Mouse (Mus musculus): ENCODE data around the gene Cttnbp2nl. TPM values are rescaled to one million over a fixed set of nuclear protein-coding genes. Genes with fewer than 3 reads are reported as not detected.

The Cttnbp2nl gene
- total RNA-seq, 4 experiments from 2014 or later, result 24.7 to 42.3 (median 34.1) TPM

GRCm38 (mm10) chr3:104965991-104966554 is 86.9 kb downstream of the Cttnbp2nl start:
- DNase-seq (ENCODE audit: low spot score in 2 of 2), result no peak

DNA sequence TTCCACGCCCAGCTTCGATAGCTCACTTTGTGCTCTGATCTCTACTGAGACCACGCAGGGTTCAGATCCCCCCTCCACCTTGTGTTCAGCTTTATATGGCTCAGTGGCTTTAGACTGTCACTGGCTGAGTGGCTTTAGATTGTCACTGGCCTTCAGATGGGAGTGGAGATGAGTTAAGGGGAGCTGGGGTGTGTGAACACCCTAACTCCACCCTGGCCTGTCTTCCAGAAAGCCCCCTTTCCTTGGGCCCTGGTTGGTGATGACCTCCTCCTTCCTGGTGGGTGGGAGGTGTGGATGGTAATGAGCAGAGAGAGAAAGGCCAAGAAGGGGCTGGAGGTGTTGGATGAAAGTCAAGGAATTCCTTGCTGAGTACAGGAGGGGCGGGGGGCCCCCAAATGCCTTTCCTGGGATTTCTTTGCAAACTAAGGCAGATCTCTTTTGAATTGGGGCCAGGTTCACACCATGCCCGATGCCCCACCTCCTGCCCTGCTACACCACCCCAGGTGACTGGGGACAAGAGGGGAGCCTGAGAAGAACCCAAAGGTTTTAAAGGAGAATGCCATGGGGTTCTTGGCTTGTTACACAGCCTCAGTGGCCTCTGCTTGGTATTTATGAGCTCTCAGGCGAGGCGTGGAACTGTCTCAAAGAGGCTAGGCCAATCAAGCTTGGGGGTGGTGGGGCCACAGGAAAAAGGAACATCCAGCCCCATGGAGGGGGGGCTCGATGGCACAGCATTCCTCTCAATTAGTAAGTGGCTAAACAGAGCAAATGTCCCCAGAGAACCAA is 87.7 kb downstream of the Cttnbp2nl start:
- no peak for DNase-seq (ENCODE audit: low spot score in 2 of 2)

GRCm38 (mm10) chr3:104963331-104964276 is 89.3 kb downstream of the Cttnbp2nl start:
- DNase-seq (ENCODE audit: low spot score in 2 of 2), result no peak

GRCm38 (mm10) chr3:104962866-104963265 is 90.1 kb downstream of the Cttnbp2nl start:
- DNase-seq (ENCODE audit: low spot score in 2 of 2), result no peak

DNA sequence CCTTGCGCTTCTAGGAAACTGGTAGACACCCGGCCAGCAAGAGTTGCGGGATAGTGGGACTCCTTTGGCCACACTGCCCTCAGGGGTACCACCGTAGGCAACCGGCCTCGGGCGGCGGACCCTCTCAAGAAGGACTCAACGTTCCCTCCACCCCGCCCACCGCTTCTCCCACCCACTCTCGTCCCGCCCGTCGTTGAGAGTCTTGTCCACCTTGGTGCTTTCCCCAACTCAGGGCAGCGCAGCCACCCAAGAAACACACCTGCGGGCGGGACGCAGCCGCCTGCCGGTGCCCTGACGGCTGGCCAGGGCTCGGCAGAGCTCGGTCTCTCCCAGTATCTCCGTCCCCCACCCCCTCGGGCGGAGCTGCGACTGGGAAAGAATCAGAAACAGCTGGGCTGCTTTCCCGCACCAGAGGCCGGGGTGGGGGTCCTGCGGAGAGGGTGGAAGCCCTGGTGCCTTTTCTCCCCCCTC is 90.8 kb downstream of the Cttnbp2nl start:
- DNase-seq (ENCODE audit: low spot score in 2 of 2), result no peak

DNA sequence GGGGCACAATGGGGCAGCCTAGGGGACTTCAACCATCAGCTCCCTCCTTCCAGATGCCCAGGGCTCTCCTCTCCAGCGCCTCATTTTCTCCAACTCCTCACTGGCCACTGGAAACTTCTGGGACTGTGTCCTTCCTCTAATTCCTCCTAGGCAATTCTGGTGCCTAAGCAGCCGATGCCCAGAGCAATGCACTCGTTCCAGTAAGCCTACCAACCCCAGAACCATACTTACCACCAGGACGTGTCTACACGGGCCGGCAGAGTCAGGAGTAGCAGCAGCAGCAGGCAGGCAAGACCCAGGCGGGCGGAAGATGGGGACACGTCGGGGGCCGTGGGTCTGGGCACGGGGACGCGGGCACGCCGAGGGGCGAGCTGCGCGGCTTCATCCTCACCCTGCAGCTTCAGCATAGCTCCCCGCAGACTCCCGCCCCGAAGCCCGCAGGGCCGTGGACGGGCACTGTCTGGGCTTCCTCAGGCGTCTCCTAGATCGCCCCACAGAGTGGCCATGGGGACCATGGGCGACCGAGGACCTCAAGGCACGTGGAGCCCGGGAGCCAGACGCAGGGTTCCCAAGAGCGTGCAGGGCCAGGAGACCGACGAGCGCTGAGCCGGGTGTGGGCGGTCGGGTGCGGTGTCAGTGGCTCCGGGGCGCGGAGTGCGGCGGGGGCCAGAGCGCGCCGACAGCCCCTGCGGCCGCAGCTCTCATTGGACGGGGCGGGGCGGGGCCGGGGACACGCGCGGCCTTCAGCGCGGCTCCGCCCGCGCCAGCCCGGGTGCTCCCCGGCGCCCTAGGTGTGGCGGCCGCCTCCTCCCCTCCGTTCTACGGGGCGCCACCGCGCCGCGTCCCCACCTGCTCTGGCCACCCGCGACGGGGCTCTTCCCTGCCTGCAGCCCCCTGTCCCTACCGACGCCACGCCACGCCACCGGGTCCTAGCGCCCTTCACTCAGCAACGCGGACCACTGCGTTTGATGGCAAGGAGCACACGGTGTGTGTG is 91.6 kb downstream of the Cttnbp2nl start, which contains the start of gene Wnt2b:
Gene Wnt2b, minus strand, starts transcription at position 856 of the 994 bp plus-strand sequence.
- DNase-seq (ENCODE audit: low spot score in 2 of 2), result no peak

DNA sequence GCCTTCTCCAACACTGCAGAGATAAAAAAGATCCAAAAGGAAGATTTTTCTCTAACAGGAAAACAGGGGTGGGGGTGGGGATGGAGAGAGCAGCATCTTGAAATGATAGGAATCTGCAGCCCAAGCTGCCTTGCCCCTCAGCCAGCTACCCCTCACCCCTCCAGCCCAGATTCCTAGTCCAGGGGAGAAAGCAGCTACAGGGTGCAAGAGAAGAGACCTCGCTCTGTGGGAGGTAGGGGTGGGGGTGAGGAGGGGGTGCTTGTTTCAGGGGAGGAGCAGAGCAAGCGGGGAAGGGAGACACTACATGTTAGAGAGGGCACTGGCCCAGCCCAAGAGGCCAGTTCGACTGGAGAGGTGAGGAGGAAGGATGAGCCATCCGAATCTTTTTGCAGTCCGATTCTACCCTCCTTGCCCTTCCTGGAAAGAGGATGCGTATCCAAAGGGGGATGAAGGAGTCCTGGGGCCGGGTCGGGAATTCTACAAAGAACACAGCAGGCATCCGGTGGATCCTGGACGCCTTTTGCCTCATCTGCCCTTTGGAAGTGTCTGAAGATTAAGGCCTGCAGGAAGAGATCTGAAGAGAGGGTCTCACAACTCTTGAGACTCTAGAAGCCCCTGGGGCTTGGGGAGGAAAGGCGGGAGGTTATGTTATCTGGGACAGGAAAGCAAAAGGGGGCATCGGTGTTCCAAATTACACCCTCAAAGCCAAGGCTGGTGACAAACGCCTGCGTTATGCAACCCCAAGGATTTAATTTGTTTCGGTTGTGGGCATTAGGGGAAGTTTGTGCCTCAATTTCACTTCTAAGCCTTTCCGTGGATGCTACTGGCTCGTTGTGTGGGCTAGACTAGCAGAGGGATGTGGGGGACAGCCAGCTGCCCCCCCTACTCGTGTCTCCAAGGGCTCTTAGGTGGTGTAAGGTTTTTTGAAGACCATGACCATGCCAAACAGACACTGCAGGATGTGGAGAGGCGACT is 92.6 kb downstream of the Cttnbp2nl start:
- no peak for DNase-seq (ENCODE audit: low spot score in 2 of 2)

DNA sequence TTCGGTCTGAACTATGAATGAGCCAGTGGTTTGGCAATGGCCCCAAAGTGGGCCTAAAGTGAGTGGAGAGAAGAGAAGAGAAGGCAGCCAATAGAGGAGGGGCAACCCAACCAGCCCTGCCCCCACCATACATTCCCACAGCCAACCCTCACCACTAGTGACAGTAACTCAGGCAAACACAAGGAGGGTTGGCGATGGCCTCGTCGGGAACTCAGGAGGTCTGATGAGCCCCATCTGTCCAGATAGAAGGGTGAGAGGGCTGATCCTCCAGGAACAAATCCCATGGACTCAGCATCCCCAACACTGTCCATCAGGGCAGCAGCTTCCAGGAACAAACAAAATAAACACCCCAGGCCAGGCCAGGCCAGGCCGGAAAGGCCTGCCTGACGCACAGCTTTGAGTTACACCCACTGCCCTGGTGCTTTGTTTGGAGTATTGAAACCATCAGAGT is 96.8 kb downstream of the Cttnbp2nl start:
- DNase-seq (ENCODE audit: low spot score in 2 of 2), result no peak

- no peak for DNase-seq (ENCODE audit: low spot score in 2 of 2)
Observed at GRCm38 (mm10) chr3:104954551-104954950, 98.4 kb downstream of the Cttnbp2nl start.

- no peak for DNase-seq (ENCODE audit: low spot score in 2 of 2)
Observed at GRCm38 (mm10) chr3:104954137-104954536, 98.8 kb downstream of the Cttnbp2nl start.

GRCm38 (mm10) chr3:104952891-104953670 is 99.9 kb downstream of the Cttnbp2nl start:
- no peak for DNase-seq (ENCODE audit: low spot score in 2 of 2)

Other genes starting within 250 kb of the Cttnbp2nl start
- gene Mov10, start 234.6 kb downstream of the Cttnbp2nl start, total RNA-seq (2022), result 10 to 100 TPM; 11.0 to 12.6 (median 11.9) TPM
- gene St7l, start 189.1 kb downstream of the Cttnbp2nl start, total RNA-seq (2022), result 10 to 100 TPM; 38.8 to 49.4 (median 40.5) TPM
- 10 to 100 TPM; 33.9 to 44.7 (median 37.0) TPM for gene Capza1, start 188.6 kb downstream of the Cttnbp2nl start, total RNA-seq (2022)
- gene Wnt2b, start 91.2 kb downstream of the Cttnbp2nl start, total RNA-seq (2022), result under 1 TPM; 0.41 to 0.58 (median 0.55) TPM
- gene 4930564D02Rik, start 13.7 kb upstream of the Cttnbp2nl start, total RNA-seq (2022), result not detected